Mouse (Mus musculus): ENCODE results near the gene Snrnp25. TPM values are rescaled to one million over a fixed set of nuclear protein-coding genes. Genes with fewer than 3 reads are reported as not detected.

Snrnp25 gene
- total and polyA plus RNA-seq, 2 experiments: 7.6 to 10.9 TPM

- no peak for DNase-seq (ENCODE audit: extremely low read depth, low read depth, low spot score)
- Histone ChIP-seq H3K9ac (ENCODE audit: low read depth, low read length) (no peak overlapping the region), H3K79me2 (ENCODE audit: control insufficient read depth, insufficient read depth, low read length) (no peaks in the 10 kb centered on the region), H3K27me3 (ENCODE audit: control insufficient read depth, insufficient read depth, low read length) (no peaks in the 10 kb centered on the region), H3K4me3 (ENCODE audit: insufficient read depth, low read depth, low read length) (no peak overlapping the region), H3K4me1 (ENCODE audit: control insufficient read depth, insufficient read depth, low read length) (peaks cover 1% of the 10 kb centered on the region; the same call in 1 of the 2 replicates), H3K27ac (replicated peaks; ENCODE audit: insufficient read depth, low read depth, low read length) (no peak overlapping the region), H3K36me3 (ENCODE audit: control insufficient read depth, insufficient read depth, low read length) (no peaks in the 10 kb centered on the region)
- WGBS: 6% methylated on average over 9 of the region's 9 CpGs
- TF ChIP-seq POLR2A (IDR thresholded peaks at IDR 0.05; ENCODE audit: extremely low read depth, insufficient read depth, low read length) (no peak), CTCF (IDR thresholded peaks at IDR 0.05; ENCODE audit: low read depth, low read length) (peak; percentile 65)
Measured at GRCm38 (mm10) chr11:32161500-32161899, 43.7 kb upstream of the Snrnp25 start.

GRCm38 (mm10) chr11:32161922-32162804 lies 43.1 kb upstream of the Snrnp25 start:
- Histone ChIP-seq H3K79me2 (ENCODE audit: control insufficient read depth, insufficient read depth, low read length) (no peaks in the 10 kb centered on the region), H3K4me1 (ENCODE audit: control insufficient read depth, insufficient read depth, low read length) (peaks cover 1% of the 10 kb centered on the region; the same call in 1 of the 2 replicates), H3K9ac (ENCODE audit: low read depth, low read length) (no peak overlapping the region), H3K36me3 (ENCODE audit: control insufficient read depth, insufficient read depth, low read length) (no peaks in the 10 kb centered on the region), H3K4me3 (ENCODE audit: insufficient read depth, low read depth, low read length) (no peak overlapping the region), H3K27me3 (ENCODE audit: control insufficient read depth, insufficient read depth, low read length) (no peaks in the 10 kb centered on the region), H3K27ac (replicated peaks; ENCODE audit: insufficient read depth, low read depth, low read length) (no peak overlapping the region)
- DNase-seq (ENCODE audit: extremely low read depth, low read depth, low spot score): peak; percentile 11
- 13% methylated on average over 28 of the region's 28 CpGs for WGBS
- peak; percentile 93 for TF ChIP-seq CTCF (IDR thresholded peaks at IDR 0.05; ENCODE audit: low read depth, low read length)
- TF ChIP-seq POLR2A (IDR thresholded peaks at IDR 0.05; ENCODE audit: extremely low read depth, insufficient read depth, low read length): no peak

- Histone ChIP-seq H3K79me2 (ENCODE audit: control insufficient read depth, insufficient read depth, low read length) (no peaks in the 10 kb centered on the region), H3K27ac (replicated peaks; ENCODE audit: insufficient read depth, low read depth, low read length) (no peak overlapping the region), H3K36me3 (ENCODE audit: control insufficient read depth, insufficient read depth, low read length) (no peaks in the 10 kb centered on the region), H3K9ac (ENCODE audit: low read depth, low read length) (no peak overlapping the region), H3K4me3 (ENCODE audit: insufficient read depth, low read depth, low read length) (no peak overlapping the region), H3K4me1 (ENCODE audit: control insufficient read depth, insufficient read depth, low read length) (peaks cover 1% of the 10 kb centered on the region; the same call in 1 of the 2 replicates), H3K27me3 (ENCODE audit: control insufficient read depth, insufficient read depth, low read length) (no peaks in the 10 kb centered on the region)
- TF ChIP-seq POLR2A (IDR thresholded peaks at IDR 0.05; ENCODE audit: extremely low read depth, insufficient read depth, low read length) (no peak), CTCF (IDR thresholded peaks at IDR 0.05; ENCODE audit: low read depth, low read length) (no peak)
- no peak for DNase-seq (ENCODE audit: extremely low read depth, low read depth, low spot score)
- WGBS: 71% methylated on average over 4 of the region's 4 CpGs
Measured at GRCm38 (mm10) chr11:32166683-32167082, 38.5 kb upstream of the Snrnp25 start.

DNA sequence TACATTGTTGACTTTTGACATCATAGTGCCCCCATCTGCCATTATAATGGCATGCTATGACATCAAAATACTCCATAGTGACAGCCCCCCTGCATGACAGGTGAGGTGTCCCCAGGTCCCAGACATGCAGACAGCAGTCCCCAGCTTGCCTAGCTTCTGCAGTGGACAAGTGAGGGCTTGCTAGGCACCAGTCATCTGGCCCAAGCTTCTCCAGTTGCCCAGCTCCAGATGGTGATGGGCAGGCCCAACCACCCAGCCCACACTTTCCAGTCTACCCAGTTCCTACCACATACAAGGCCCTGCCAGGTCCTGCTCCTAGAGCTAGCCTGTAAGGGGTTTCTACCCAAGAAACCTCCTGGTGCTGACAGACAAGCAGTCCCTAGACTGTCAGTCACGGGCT lies 26.7 kb upstream of the Snrnp25 start:
- H3K9ac ChIP-seq (ENCODE audit: low read depth, low read length): no peak overlapping the region
- H3K4me3 ChIP-seq (ENCODE audit: insufficient read depth, low read depth, low read length): no peak overlapping the region
- H3K4me1 ChIP-seq (ENCODE audit: control insufficient read depth, insufficient read depth, low read length): no peaks in the 10 kb centered on the region
- H3K79me2 ChIP-seq (ENCODE audit: control insufficient read depth, insufficient read depth, low read length): no peaks in the 10 kb centered on the region
- DNase-seq (ENCODE audit: extremely low read depth, low read depth, low spot score): no peak
- no peak overlapping the region for H3K27ac ChIP-seq (replicated peaks; ENCODE audit: insufficient read depth, low read depth, low read length)
- no peak for TF ChIP-seq POLR2A (IDR thresholded peaks at IDR 0.05; ENCODE audit: extremely low read depth, insufficient read depth, low read length)
- no peak for TF ChIP-seq CTCF (IDR thresholded peaks at IDR 0.05; ENCODE audit: low read depth, low read length)
- no peaks in the 10 kb centered on the region for H3K36me3 ChIP-seq (ENCODE audit: control insufficient read depth, insufficient read depth, low read length)
- H3K27me3 ChIP-seq (ENCODE audit: control insufficient read depth, insufficient read depth, low read length): no peaks in the 10 kb centered on the region
- WGBS: 80% methylated on average over 1 of the region's 1 CpGs

DNA sequence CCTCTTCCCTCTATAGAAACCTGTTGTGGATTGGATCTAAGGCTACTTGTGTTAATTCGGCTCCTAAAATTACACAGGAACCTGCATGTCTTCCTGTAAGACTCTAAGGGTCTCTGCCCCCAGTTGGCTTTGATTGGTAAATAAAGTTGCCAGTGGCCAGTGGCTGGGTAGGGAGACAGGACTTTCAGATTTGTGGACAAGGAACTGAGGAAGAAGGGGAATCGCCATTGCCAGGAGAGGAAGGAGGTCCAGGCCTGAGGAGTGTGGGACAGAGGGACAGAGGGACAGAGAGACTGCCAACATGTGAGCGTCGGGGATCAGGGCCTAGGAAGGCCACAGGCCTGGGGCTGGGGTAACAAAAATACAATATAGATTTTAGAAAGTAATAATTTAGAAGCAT lies 24.0 kb upstream of the Snrnp25 start:
- TF ChIP-seq POLR2A (IDR thresholded peaks at IDR 0.05; ENCODE audit: extremely low read depth, insufficient read depth, low read length): no peak
- TF ChIP-seq CTCF (IDR thresholded peaks at IDR 0.05; ENCODE audit: low read depth, low read length): no peak
- 82% methylated on average over 4 of the region's 4 CpGs for WGBS
- H3K4me1 ChIP-seq (ENCODE audit: control insufficient read depth, insufficient read depth, low read length): no peaks in the 10 kb centered on the region

More for the DNA sequence above, 24.0 kb upstream of the Snrnp25 start:
- no peak overlapping the region for H3K27ac ChIP-seq (replicated peaks; ENCODE audit: insufficient read depth, low read depth, low read length)
- no peaks in the 10 kb centered on the region for H3K36me3 ChIP-seq (ENCODE audit: control insufficient read depth, insufficient read depth, low read length)
- H3K27me3 ChIP-seq (ENCODE audit: control insufficient read depth, insufficient read depth, low read length): no peaks in the 10 kb centered on the region
- H3K79me2 ChIP-seq (ENCODE audit: control insufficient read depth, insufficient read depth, low read length): no peaks in the 10 kb centered on the region
- H3K4me3 ChIP-seq (ENCODE audit: insufficient read depth, low read depth, low read length): no peak overlapping the region
- DNase-seq (ENCODE audit: extremely low read depth, low read depth, low spot score): no peak
- H3K9ac ChIP-seq (ENCODE audit: low read depth, low read length): no peak overlapping the region

Data from liver, adult 2 months (tissue).